Mouse (Mus musculus) testis, postnatal 14 days (tissue): ENCODE data around the gene Tmem221.

Experiments used
- DNase-seq: peaks from one replicate; pipeline ENCODE4 v3.0.0; 2021; ENCODE audit warnings: low spot score

Gene Tmem221

DNA sequence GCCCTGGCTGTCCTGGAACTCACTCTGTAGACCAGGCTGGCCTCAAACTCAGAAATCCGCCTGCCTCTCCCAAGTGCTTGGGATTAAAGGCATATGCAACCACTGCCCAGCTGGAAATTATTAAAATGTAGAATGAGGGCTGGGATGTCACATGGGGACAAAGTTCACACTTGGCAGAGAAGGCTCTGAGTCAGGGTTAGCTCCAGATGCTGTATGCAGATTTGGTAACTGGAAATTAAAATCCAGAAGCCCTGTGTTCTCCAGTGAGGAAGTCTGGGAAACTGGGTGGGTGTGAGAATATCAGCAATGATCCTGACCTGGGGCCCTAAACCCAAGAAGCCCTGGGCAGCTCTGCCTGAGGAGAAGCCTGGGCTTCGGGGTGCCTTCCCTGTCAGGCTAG, 49.4 kb downstream of the Tmem221 start:
- no peak for DNase-seq

DNA sequence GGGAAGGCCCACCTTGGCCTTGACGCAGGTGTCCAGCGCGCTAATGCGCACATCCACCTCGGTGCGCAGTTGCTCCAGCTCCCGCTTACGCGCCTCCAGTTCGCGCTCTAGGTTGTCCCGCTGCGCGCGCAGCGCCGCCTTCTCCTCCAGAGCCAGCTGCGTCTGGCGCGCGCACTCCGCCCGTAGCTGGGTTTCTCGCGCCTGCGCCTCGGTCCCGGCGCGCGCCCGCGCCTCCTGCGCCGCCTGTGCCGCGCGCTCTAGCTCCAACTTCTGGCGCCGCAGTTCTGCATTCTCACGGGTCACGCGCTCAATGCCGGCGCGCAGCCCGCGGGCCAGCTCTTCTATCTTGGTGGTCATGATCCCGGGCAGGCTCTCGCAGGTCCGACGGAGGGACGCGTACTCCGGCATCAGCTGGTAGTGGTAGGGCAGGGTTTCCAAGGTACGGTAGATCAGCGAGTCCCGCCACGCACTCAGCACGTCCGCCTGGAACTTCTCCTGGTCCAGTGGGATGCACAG, 51.0 kb downstream of the Tmem221 start:
- peak; percentile 72 for DNase-seq

DNA sequence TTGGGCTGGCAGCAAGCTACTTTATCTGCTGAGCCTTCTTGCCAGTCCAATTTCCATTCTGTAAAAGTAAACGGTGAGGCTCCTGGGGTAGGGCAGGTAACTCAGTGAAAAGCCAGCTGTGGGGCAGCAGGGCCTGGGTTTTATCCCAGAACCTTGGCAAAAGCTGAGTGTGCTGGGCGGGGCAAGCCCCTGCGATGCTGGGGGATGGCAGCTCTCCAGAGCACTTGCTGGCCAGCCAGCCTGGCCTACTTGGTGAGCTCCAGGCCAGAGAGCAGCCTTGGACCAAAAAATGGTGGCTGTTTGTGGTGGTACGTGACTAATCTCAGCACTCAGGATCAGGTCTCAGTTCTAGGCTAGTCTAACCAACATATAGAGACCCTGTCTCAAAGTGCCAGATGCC, 52.7 kb downstream of the Tmem221 start:
- DNase-seq: no peak

DNA sequence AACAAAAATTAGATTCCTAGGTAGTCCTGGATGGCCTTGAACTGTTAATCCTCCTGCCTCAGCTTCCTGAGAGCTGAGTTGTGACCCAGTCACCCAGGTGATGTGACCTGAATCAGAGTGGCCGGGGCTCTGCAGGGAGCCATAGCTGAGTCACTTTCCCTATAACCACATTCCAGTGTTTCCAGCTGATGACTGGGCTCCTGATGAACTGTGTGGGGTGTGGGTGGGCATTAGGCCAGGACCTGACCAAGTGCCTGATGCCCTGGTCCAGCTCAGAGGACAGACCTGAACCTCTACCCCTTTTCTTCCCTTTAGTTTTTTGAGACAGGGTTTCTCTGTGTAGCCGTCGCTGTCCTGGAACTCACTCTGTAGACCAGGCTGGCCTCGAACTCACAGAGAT, 53.3 kb downstream of the Tmem221 start:
- no peak for DNase-seq

DNA sequence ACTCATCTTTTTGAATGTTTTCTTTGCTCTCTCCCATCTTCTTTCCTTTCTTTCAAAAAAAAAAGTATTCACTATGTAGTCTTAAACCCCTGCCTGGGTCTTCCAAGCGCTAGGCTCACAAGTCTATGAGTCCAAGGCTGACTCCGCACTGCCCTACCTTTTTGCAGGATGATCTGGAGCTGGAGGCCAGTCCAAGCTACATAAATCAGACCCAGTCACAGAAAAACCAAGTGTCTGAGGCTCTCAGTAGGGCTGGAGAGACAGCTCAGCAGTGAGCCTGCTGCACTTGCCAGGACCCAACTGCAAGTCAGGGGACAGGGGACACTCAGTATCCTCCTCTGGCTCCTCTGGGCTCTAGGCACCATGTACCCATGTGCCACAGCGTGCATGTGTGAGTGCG, 54.3 kb downstream of the Tmem221 start:
- DNase-seq: no peak
